ENCODE assay signal across 11 mouse cellular contexts in the genomic region with DNA sequence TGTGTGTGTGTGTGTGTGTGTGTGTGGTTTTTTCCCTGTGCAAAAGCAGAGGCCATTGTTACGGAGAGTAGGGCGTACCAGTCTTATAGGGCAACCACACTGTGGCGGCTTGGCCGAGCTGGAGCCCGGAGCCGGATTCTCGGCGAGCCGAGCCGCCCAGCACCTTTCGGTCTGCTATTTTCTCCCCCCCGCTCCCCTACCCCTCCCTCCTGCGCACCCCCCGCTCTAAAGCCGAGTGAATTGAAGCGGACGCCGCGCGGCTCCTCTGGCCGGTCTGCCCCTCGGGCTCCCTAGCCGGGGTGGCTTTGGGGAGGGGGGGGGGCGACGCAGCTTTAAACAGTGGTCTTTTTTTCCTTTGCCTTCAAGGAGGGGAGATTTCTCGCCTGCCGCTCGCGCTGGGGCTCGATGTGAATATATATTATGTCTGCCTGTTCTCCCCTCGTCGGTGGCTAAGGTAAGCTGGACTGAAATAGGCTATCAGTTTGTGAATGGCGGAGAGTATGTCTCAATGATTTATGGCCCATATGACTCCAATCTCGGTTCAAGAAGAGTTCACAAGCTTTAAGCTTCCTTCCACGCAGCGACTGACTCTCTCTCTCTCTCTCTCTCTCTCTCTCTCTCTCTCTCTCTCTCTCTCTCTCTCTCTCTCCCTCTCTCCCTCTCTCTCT. TPM values are rescaled to one million over a fixed set of nuclear protein-coding genes. Genes with fewer than 3 reads are reported as not detected.
DNase-seq lines count a peak whose midpoint lies in the region; ATAC-seq lines count a peak whose summit lies in the region.
"Had no signal": no experiment of that assay in that cellular context is flagged by ENCODE, and none has a peak within 500 bp of the region (broad histone marks: within the 10 kb centered on the region; RNA-seq: fewer than 3 reads in every experiment).

No protein-coding gene starts in this region.

- WGBS in heart, embryonic 13.5 days: 1% methylated on average over 35 of the region's 36 CpGs
- WGBS in embryonic facial prominence, embryonic 15.5 days: under 1% methylated on average over 36 of the region's 36 CpGs
- under 1% methylated on average over 32 of the region's 36 CpGs for WGBS in neural tube, embryonic 13.5 days

- intact Hi-C loops in heart, postnatal 25 days (cut with DNase I): no loop called here

- 0 out of 2 replicates have a peak, but pooled peaks have one; percentile 31 for ATAC-seq in heart, embryonic 13.5 days (ENCODE audit: extremely low read depth, insufficient number of reproducible peaks, low FRiP score, low TSS enrichment)
- ATAC-seq in embryonic facial prominence, embryonic 15.5 days (ENCODE audit: insufficient number of reproducible peaks, low FRiP score, low TSS enrichment, low read depth): no peak
- ATAC-seq in neural tube, embryonic 13.5 days (ENCODE audit: low read depth): peak; percentile 82
- no peak for ATAC-seq in monocyte, adult 5-6 weeks (replicated peaks; ENCODE audit: insufficient number of reproducible peaks, low FRiP score, low TSS enrichment, poor library complexity, severe bottlenecking)

- DNase-seq in heart, postnatal 25 days (ENCODE audit: low spot score): no peak
- peak; percentile 78 for DNase-seq in kidney, postnatal 10 days
- DNase-seq in urinary bladder, adult 2 months (ENCODE audit: low spot score): no peak
- no peak for DNase-seq in left cerebral cortex, adult 18-20 months (ENCODE audit: low spot score in 2 of 2)
- DNase-seq: cerebellum, postnatal 36 days; spleen, adult 18-20 months had no signal

- H3K9me3 ChIP-seq in heart, embryonic 13.5 days: no peaks in the 10 kb centered on the region
- no peaks in the 10 kb centered on the region for H3K9me3 ChIP-seq in embryonic facial prominence, embryonic 15.5 days (replicated peaks)
- no peaks in the 10 kb centered on the region for H3K9me3 ChIP-seq in neural tube, embryonic 13.5 days

- peak overlapping the region; percentile 66 for H3K4me2 ChIP-seq in heart, embryonic 13.5 days
- H3K4me2 ChIP-seq in embryonic facial prominence, embryonic 15.5 days (replicated peaks): no peak overlapping the region
- H3K4me2 ChIP-seq in neural tube, embryonic 13.5 days: peak overlapping the region; percentile 96

- H3K9ac ChIP-seq in heart, embryonic 13.5 days: peak overlapping the region; percentile 76
- no peak overlapping the region for H3K9ac ChIP-seq in embryonic facial prominence, embryonic 15.5 days
- H3K9ac ChIP-seq in neural tube, embryonic 13.5 days: peak overlapping the region; percentile 100

- peak overlapping the region; percentile 51 for H3K4me3 ChIP-seq in heart, embryonic 13.5 days
- H3K4me3 ChIP-seq in embryonic facial prominence, embryonic 15.5 days (replicated peaks): peak overlapping the region; percentile 11; the same call in 1 of the 2 replicates
- peak overlapping the region; percentile 99 for H3K4me3 ChIP-seq in neural tube, embryonic 13.5 days

- peaks cover 33% of the 10 kb centered on the region for H3K4me1 ChIP-seq in heart, embryonic 13.5 days
- H3K4me1 ChIP-seq in embryonic facial prominence, embryonic 15.5 days: peaks cover 17% of the 10 kb centered on the region
- peaks cover 96% of the 10 kb centered on the region for H3K4me1 ChIP-seq in neural tube, embryonic 13.5 days (replicated peaks)

- peaks cover 100% of the 10 kb centered on the region for H3K27me3 ChIP-seq in heart, embryonic 13.5 days (replicated peaks)
- peaks cover 99% of the 10 kb centered on the region for H3K27me3 ChIP-seq in embryonic facial prominence, embryonic 15.5 days
- no peaks in the 10 kb centered on the region for H3K27me3 ChIP-seq in neural tube, embryonic 13.5 days

- H3K36me3 ChIP-seq in heart, embryonic 13.5 days: no peaks in the 10 kb centered on the region
- H3K36me3 ChIP-seq in embryonic facial prominence, embryonic 15.5 days: no peaks in the 10 kb centered on the region
- peaks cover 32% of the 10 kb centered on the region for H3K36me3 ChIP-seq in neural tube, embryonic 13.5 days

- H3K27ac ChIP-seq in heart, embryonic 13.5 days (replicated peaks): peak overlapping the region; percentile 66
- H3K27ac ChIP-seq in embryonic facial prominence, embryonic 15.5 days (replicated peaks): no peak overlapping the region
- peak overlapping the region; percentile 100 for H3K27ac ChIP-seq in neural tube, embryonic 13.5 days (replicated peaks)

RNA-seq across cellular contexts. Expression of gene Hoxb2, which starts 9.5 kb away (rescaled TPM):
- polyA plus RNA-seq in heart, embryonic 13.5 days (2015; fragmentation: Nextera tagmentation; extraction: Ambion mirVana): 3.6 and 5.9 TPM in 2 replicates
- 1 to 10 TPM in 1 of 2 experiments, under 1 TPM in 1; 0.81 to 1.3 TPM for total RNA-seq in heart, postnatal 25 days (2021)
- polyA plus RNA-seq in embryonic facial prominence, embryonic 15.5 days (2015; fragmentation: Nextera tagmentation; extraction: Ambion mirVana): 1.1 and 1.4 TPM in 2 replicates
- 63.0 and 67.1 TPM in 2 replicates for polyA plus RNA-seq in neural tube, embryonic 13.5 days (2015; fragmentation: Nextera tagmentation; extraction: Ambion mirVana)
- total RNA-seq in monocyte, adult 5-6 weeks (2017): not detected in 3 replicates
- 14.3 and 18.1 TPM in 2 replicates for polyA plus RNA-seq in urinary bladder, adult 2 months (2012; rRNA removed)
- total RNA-seq in left cerebral cortex, adult 18-20 months (2021): not detected
- total RNA-seq: left cerebral cortex, postnatal 10 days had no signal

RNA-seq across cellular contexts. Expression of gene Hoxb3, which starts 17.7 kb away (rescaled TPM):
- polyA plus RNA-seq in heart, embryonic 13.5 days (2015; fragmentation: Nextera tagmentation; extraction: Ambion mirVana): 0.31 and 1.1 TPM in 2 replicates
- total RNA-seq in heart, postnatal 25 days (2021): under 1 TPM; 0.36 to 0.45 TPM
- polyA plus RNA-seq in embryonic facial prominence, embryonic 15.5 days (2015; fragmentation: Nextera tagmentation; extraction: Ambion mirVana): 0.07 TPM in 1 of 2 replicates, not detected in the other
- 12.8 and 14.7 TPM in 2 replicates for polyA plus RNA-seq in neural tube, embryonic 13.5 days (2015; fragmentation: Nextera tagmentation; extraction: Ambion mirVana)
- 1.4 to 2.1 TPM (median 1.8 TPM) in 3 replicates for total RNA-seq in monocyte, adult 5-6 weeks (2017)
- polyA plus RNA-seq in urinary bladder, adult 2 months (2012; rRNA removed): 11.4 and 11.8 TPM in 2 replicates
- not detected for total RNA-seq in left cerebral cortex, adult 18-20 months (2021)
- total RNA-seq: left cerebral cortex, postnatal 10 days had no signal

RNA-seq across cellular contexts. Expression of gene Hoxb4, which starts 22.8 kb away (rescaled TPM):
- 0.43 and 0.59 TPM in 2 replicates for polyA plus RNA-seq in heart, embryonic 13.5 days (2015; fragmentation: Nextera tagmentation; extraction: Ambion mirVana)
- total RNA-seq in heart, postnatal 25 days (2021): under 1 TPM; 0.57 to 0.59 TPM
- polyA plus RNA-seq in embryonic facial prominence, embryonic 15.5 days (2015; fragmentation: Nextera tagmentation; extraction: Ambion mirVana): 0.11 TPM in 1 of 2 replicates, not detected in the other
- 7.5 and 8.7 TPM in 2 replicates for polyA plus RNA-seq in neural tube, embryonic 13.5 days (2015; fragmentation: Nextera tagmentation; extraction: Ambion mirVana)
- total RNA-seq in monocyte, adult 5-6 weeks (2017): 4.7 to 6.6 TPM (median 5.2 TPM) in 3 replicates
- 6.8 and 7.6 TPM in 2 replicates for polyA plus RNA-seq in urinary bladder, adult 2 months (2012; rRNA removed)
- total RNA-seq in left cerebral cortex, adult 18-20 months (2021): not detected
- total RNA-seq: left cerebral cortex, postnatal 10 days had no signal

RNA-seq across cellular contexts. Expression of gene Hoxb1, which starts 24.7 kb away (rescaled TPM):
- polyA plus RNA-seq in heart, embryonic 13.5 days (2015; fragmentation: Nextera tagmentation; extraction: Ambion mirVana): 0.17 and 0.18 TPM in 2 replicates
- total RNA-seq in heart, postnatal 25 days (2021): not detected
- polyA plus RNA-seq in embryonic facial prominence, embryonic 15.5 days (2015; fragmentation: Nextera tagmentation; extraction: Ambion mirVana): not detected in 2 replicates
- 1.2 and 1.6 TPM in 2 replicates for polyA plus RNA-seq in neural tube, embryonic 13.5 days (2015; fragmentation: Nextera tagmentation; extraction: Ambion mirVana)
- not detected in 3 replicates for total RNA-seq in monocyte, adult 5-6 weeks (2017)
- polyA plus RNA-seq in urinary bladder, adult 2 months (2012; rRNA removed): 0.16 and 0.17 TPM in 2 replicates
- total RNA-seq in left cerebral cortex, adult 18-20 months (2021): not detected
- total RNA-seq: left cerebral cortex, postnatal 10 days had no signal

RNA-seq across cellular contexts. Expression of gene Hoxb5, which starts 37.7 kb away (rescaled TPM):
- polyA plus RNA-seq in heart, embryonic 13.5 days (2015; fragmentation: Nextera tagmentation; extraction: Ambion mirVana): 3.8 and 5.5 TPM in 2 replicates
- under 1 TPM; 0.10 to 0.14 TPM for total RNA-seq in heart, postnatal 25 days (2021)
- not detected in 2 replicates for polyA plus RNA-seq in embryonic facial prominence, embryonic 15.5 days (2015; fragmentation: Nextera tagmentation; extraction: Ambion mirVana)
- polyA plus RNA-seq in neural tube, embryonic 13.5 days (2015; fragmentation: Nextera tagmentation; extraction: Ambion mirVana): 67.1 and 88.3 TPM in 2 replicates
- total RNA-seq in monocyte, adult 5-6 weeks (2017): not detected in 3 replicates
- 5.8 and 7.4 TPM in 2 replicates for polyA plus RNA-seq in urinary bladder, adult 2 months (2012; rRNA removed)
- total RNA-seq in left cerebral cortex, adult 18-20 months (2021): not detected
- total RNA-seq: left cerebral cortex, postnatal 10 days had no signal

Comparison
In these comparisons a context has a peak if more than half of its experiments do, and no peak if none do; other contexts are left out.
1. ATAC-seq: peak in heart, embryonic 13.5 days (single experiment) and neural tube, embryonic 13.5 days (single experiment); none in embryonic facial prominence, embryonic 15.5 days (single experiment) and monocyte, adult 5-6 weeks (single experiment).
2. H3K4me3 ChIP-seq: peak in every context shown above with its lines; median percentile 99 in neural tube, embryonic 13.5 days; 51 in heart, embryonic 13.5 days; 11 in embryonic facial prominence, embryonic 15.5 days.